Mouse (Mus musculus) hindbrain, postnatal 0 days (tissue): ENCODE measurements at regions not wholly inside any gene's neighbourhood (a gene's known extent, or its start where the extent isn't known, plus 50 kb on each side); places are given as distances from the start of the nearest gene placed in this dataset.

ENCODE experiments used
- ATAC-seq: fragments of 200-750 bp; cut with Nextera tagmentation; 2 replicates; pipeline ENCODE4 v1.8.0; 2017; ENCODE audit warnings: mild to moderate bottlenecking, moderate TSS enrichment, moderate library complexity
- DNase-seq: peaks from one replicate; pipeline ENCODE4 v3.0.0-alpha.2; 2015; ENCODE audit warnings: low spot score
- H3K27ac ChIP-seq: fragments of 300-500 bp; sonication (generic); 2 replicates; pipeline ENCODE4 v1.5.1; 2014; ENCODE audit warnings: mild to moderate bottlenecking
- H3K27me3 ChIP-seq: fragments of 300-500 bp; sonication (generic); 2 replicates; pipeline ENCODE4 v1.6.1; 2014; ENCODE audit warnings: low read length, mixed read lengths; ENCODE audit not compliant: insufficient read depth
- H3K36me3 ChIP-seq: fragments of 300-500 bp; sonication (generic); 2 replicates; pipeline ENCODE4 v1.6.1; 2014; ENCODE audit warnings: low read length, mixed read lengths; ENCODE audit not compliant: insufficient read depth
- H3K4me1 ChIP-seq: fragments of 300-500 bp; sonication (generic); 2 replicates; pipeline ENCODE4 v1.6.1; 2014; ENCODE audit warnings: antibody characterized with exemption, low read length, mixed read lengths; ENCODE audit not compliant: insufficient read depth
- H3K4me2 ChIP-seq: fragments of 300-500 bp; sonication (generic); 2 replicates; pipeline ENCODE4 v1.6.1; 2014; ENCODE audit warnings: low read depth, mild to moderate bottlenecking, low read length, moderate library complexity, mixed read lengths
- H3K4me3 ChIP-seq: fragments of 300-500 bp; sonication (generic); 2 replicates; pipeline ENCODE4 v1.5.1; 2014; ENCODE audit warnings: low read length
- H3K9ac ChIP-seq: fragments of 300-500 bp; sonication (generic); replicated peaks from 2 replicates; pipeline ENCODE4 v1.6.1; 2014; ENCODE audit warnings: mild to moderate bottlenecking, low read length, moderate library complexity, mixed read lengths
- H3K9me3 ChIP-seq: fragments of 300-500 bp; sonication (generic); 2 replicates; pipeline ENCODE4 v1.6.1; 2016; ENCODE audit warnings: low read length, mixed read lengths
- CTCF ChIP-seq: IDR thresholded peaks from 2 replicates; pipeline ENCODE4 v1.5.1; 2016; ENCODE audit warnings: antibody characterized with exemption, control low read depth, low read depth
- WGBS: fragments of 180-500 bp; shearing (Covaris S2); extraction: QIAGEN DNeasy Blood & Tissue Kit; methylation state at CpG from one replicate; pipeline ENCODE4 v1.1.7; 2014; 5-methylcytosine and 5-hydroxymethylcytosine counted together

- TF ChIP-seq CTCF, result no peak
- Histone ChIP-seq H3K9ac (no peak overlapping the region), H3K4me1 (no peaks in the 10 kb centered on the region), H3K36me3 (no peaks in the 10 kb centered on the region), H3K27ac (no peak overlapping the region), H3K9me3 (no peaks in the 10 kb centered on the region), H3K4me3 (no peak overlapping the region), H3K27me3 (no peaks in the 10 kb centered on the region), H3K4me2 (no peak overlapping the region)
- WGBS, result 67% methylated on average over 10 of the region's 10 CpGs
- DNase-seq (no peak), ATAC-seq (no peak)
Observed at GRCm38 (mm10) chr19:15052642-15053239, 454.9 kb upstream of the Tle4 start.

- 49% methylated on average over 2 of the region's 2 CpGs for WGBS
- no peak for DNase-seq
Observed at GRCm38 (mm10) chr19:15047896-15048295, 450.0 kb upstream of the Tle4 start.

GRCm38 (mm10) chr19:15047306-15047868, 449.5 kb upstream of the Tle4 start:
- Histone ChIP-seq H3K36me3 (no peaks in the 10 kb centered on the region), H3K27ac (no peak overlapping the region), H3K9me3 (no peaks in the 10 kb centered on the region), H3K4me3 (no peak overlapping the region), H3K27me3 (no peaks in the 10 kb centered on the region), H3K4me1 (no peaks in the 10 kb centered on the region), H3K9ac (no peak overlapping the region), H3K4me2 (no peak overlapping the region)
- WGBS, result 64% methylated on average over 4 of the region's 4 CpGs
- TF ChIP-seq CTCF, result no peak
- ATAC-seq (no peak), DNase-seq (peak; percentile 14)

More at GRCm38 (mm10) chr19:15047896-15048295, 450.0 kb upstream of the Tle4 start:
- Histone ChIP-seq H3K4me1 (no peaks in the 10 kb centered on the region), H3K27ac (no peak overlapping the region), H3K4me2 (no peak overlapping the region), H3K27me3 (no peaks in the 10 kb centered on the region), H3K4me3 (no peak overlapping the region), H3K9ac (no peak overlapping the region), H3K9me3 (no peaks in the 10 kb centered on the region), H3K36me3 (no peaks in the 10 kb centered on the region)
- TF ChIP-seq CTCF, result no peak
- ATAC-seq, result no peak

GRCm38 (mm10) chr19:15035554-15035953, 437.7 kb upstream of the Tle4 start:
- no peaks in the 10 kb centered on the region for H3K4me1 ChIP-seq
- ATAC-seq (0 out of 2 replicates have a peak, but pooled peaks have one; percentile 53), DNase-seq (peak; percentile 85)
- no peaks in the 10 kb centered on the region for H3K9me3 ChIP-seq
- no peaks in the 10 kb centered on the region for H3K27me3 ChIP-seq
- H3K36me3 ChIP-seq, result no peaks in the 10 kb centered on the region
- TF ChIP-seq CTCF, result peak; percentile 89
- H3K4me3 ChIP-seq, result no peak overlapping the region
- no peak overlapping the region for H3K4me2 ChIP-seq
- no peak overlapping the region for H3K9ac ChIP-seq
- WGBS, result 12% methylated on average over 3 of the region's 3 CpGs
- H3K27ac ChIP-seq, result no peak overlapping the region

GRCm38 (mm10) chr19:15033921-15034320, 436.1 kb upstream of the Tle4 start:
- WGBS, result 53% methylated on average over 8 of the region's 8 CpGs
- Histone ChIP-seq H3K4me2 (no peak overlapping the region), H3K4me3 (no peak overlapping the region), H3K9me3 (no peaks in the 10 kb centered on the region), H3K9ac (no peak overlapping the region), H3K27me3 (no peaks in the 10 kb centered on the region), H3K36me3 (no peaks in the 10 kb centered on the region), H3K27ac (no peak overlapping the region), H3K4me1 (no peaks in the 10 kb centered on the region)
- peak; percentile 4 for DNase-seq
- ATAC-seq, result no peak
- no peak for TF ChIP-seq CTCF

GRCm38 (mm10) chr19:15033396-15033795, 435.5 kb upstream of the Tle4 start:
- H3K4me2 ChIP-seq, result no peak overlapping the region
- 77% methylated on average over 5 of the region's 5 CpGs for WGBS
- no peak for DNase-seq
- H3K4me1 ChIP-seq, result no peaks in the 10 kb centered on the region
- H3K9me3 ChIP-seq, result no peaks in the 10 kb centered on the region
- H3K27me3 ChIP-seq, result no peaks in the 10 kb centered on the region
- H3K36me3 ChIP-seq, result no peaks in the 10 kb centered on the region
- no peak overlapping the region for H3K9ac ChIP-seq
- ATAC-seq, result no peak
- TF ChIP-seq CTCF, result no peak
- H3K4me3 ChIP-seq, result no peak overlapping the region
- no peak overlapping the region for H3K27ac ChIP-seq

- 87% methylated on average over 9 of the region's 9 CpGs for WGBS
- Histone ChIP-seq H3K27me3 (no peaks in the 10 kb centered on the region), H3K4me1 (no peaks in the 10 kb centered on the region), H3K27ac (no peak overlapping the region), H3K36me3 (no peaks in the 10 kb centered on the region), H3K9me3 (no peaks in the 10 kb centered on the region), H3K9ac (no peak overlapping the region), H3K4me3 (no peak overlapping the region), H3K4me2 (no peak overlapping the region)
- ATAC-seq (no peak), DNase-seq (no peak)
- TF ChIP-seq CTCF, result no peak
Observed at GRCm38 (mm10) chr19:15032297-15032947, 434.6 kb upstream of the Tle4 start.
